Mouse (Mus musculus): ENCODE measurements around the gene Jmjd1c. TPM values are rescaled to one million over a fixed set of nuclear protein-coding genes. Genes with fewer than 3 reads are reported as not detected.

Gene Jmjd1c
- polyA plus RNA-seq, 1 experiment from 2014 or later: 40.8 TPM

DNA sequence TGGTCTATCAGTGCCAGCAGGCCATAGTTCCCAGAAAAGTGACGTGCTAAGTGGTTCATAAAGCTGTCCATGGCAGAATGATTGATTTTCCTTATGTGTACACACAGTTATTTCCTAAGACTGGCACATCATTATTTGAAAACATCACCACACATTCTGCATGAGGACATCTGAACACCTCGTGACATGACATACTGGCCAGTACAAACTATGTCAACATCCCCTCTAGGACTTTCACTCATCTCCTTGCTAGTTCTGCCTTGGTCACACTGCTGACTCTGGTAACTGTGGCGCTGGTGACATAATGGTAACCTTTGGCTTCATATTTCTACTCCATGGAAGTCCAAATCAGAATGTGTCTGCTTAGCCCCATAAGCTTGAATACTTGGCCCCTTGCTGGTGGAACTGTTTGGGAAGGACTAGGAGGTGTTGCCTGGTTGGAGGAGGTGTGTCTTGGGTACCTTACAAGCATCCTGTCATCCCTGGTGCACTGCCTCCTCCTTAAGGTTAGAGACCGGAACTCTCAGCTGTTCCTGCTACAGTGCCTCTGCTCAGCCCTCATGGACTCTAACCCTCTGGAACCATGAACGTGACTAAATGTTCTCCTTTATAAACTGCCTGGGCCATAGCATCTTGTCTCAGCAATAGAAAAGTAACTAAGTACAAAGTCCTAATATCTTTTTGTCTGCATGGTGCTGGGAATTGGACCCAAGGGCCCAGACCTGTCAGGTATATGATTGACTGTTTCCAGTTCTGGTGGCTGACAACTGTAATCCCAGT lies 8.3 kb upstream of the Jmjd1c start:
- WGBS: 73% methylated on average over 5 of the region's 5 CpGs

GRCm38 (mm10) chr10:67090611-67091010 lies 5.3 kb upstream of the Jmjd1c start:
- no peak overlapping the region for H3K4me2 ChIP-seq (ENCODE audit: low read length)
- no peaks in the 10 kb centered on the region for H3K36me3 ChIP-seq (ENCODE audit: insufficient read depth, low read length)
- DNase-seq (ENCODE audit: low spot score) (no peak), ATAC-seq (replicated peaks; ENCODE audit: low FRiP score, low read depth) (no peak)
- H3K4me1 ChIP-seq (replicated peaks; ENCODE audit: insufficient read depth, low read length): no peaks in the 10 kb centered on the region
- 90% methylated on average over 4 of the region's 4 CpGs for WGBS
- TF ChIP-seq CTCF (IDR thresholded peaks at IDR 0.05; ENCODE audit: low read depth): no peak
- H3K9ac ChIP-seq (ENCODE audit: low read depth, low read length): no peak overlapping the region
- H3K4me3 ChIP-seq (replicated peaks; ENCODE audit: low read depth, low read length): no peak overlapping the region
- H3K27me3 ChIP-seq (ENCODE audit: insufficient read depth, low read length): no peaks in the 10 kb centered on the region
- no peaks in the 10 kb centered on the region for H3K9me3 ChIP-seq (replicated peaks; ENCODE audit: low read length)
- no peak overlapping the region for H3K27ac ChIP-seq

More for the DNA sequence above, 8.3 kb upstream of the Jmjd1c start:
- DNase-seq (ENCODE audit: low spot score): no peak
- no peak for TF ChIP-seq CTCF (IDR thresholded peaks at IDR 0.05; ENCODE audit: low read depth)
- H3K27me3 ChIP-seq (ENCODE audit: insufficient read depth, low read length): no peaks in the 10 kb centered on the region
- no peak overlapping the region for H3K4me3 ChIP-seq (replicated peaks; ENCODE audit: low read depth, low read length)
- peak; percentile 59; the same call in 1 of the 2 replicates for ATAC-seq (replicated peaks; ENCODE audit: low FRiP score, low read depth)
- H3K4me1 ChIP-seq (replicated peaks; ENCODE audit: insufficient read depth, low read length): no peaks in the 10 kb centered on the region
- H3K9me3 ChIP-seq (replicated peaks; ENCODE audit: low read length): no peaks in the 10 kb centered on the region
- H3K36me3 ChIP-seq (ENCODE audit: insufficient read depth, low read length): no peaks in the 10 kb centered on the region
- H3K9ac ChIP-seq (ENCODE audit: low read depth, low read length): no peak overlapping the region
- no peak overlapping the region for H3K27ac ChIP-seq
- H3K4me2 ChIP-seq (ENCODE audit: low read length): no peak overlapping the region

GRCm38 (mm10) chr10:67094922-67095321 lies 1.0 kb upstream of the Jmjd1c start:
- ATAC-seq (replicated peaks; ENCODE audit: low FRiP score, low read depth): no peak
- H3K9me3 ChIP-seq (replicated peaks; ENCODE audit: low read length): no peaks in the 10 kb centered on the region
- no peak overlapping the region for H3K27ac ChIP-seq
- WGBS: 80% methylated on average over 7 of the region's 7 CpGs
- no peaks in the 10 kb centered on the region for H3K36me3 ChIP-seq (ENCODE audit: insufficient read depth, low read length)
- no peak overlapping the region for H3K4me3 ChIP-seq (replicated peaks; ENCODE audit: low read depth, low read length)
- H3K4me1 ChIP-seq (replicated peaks; ENCODE audit: insufficient read depth, low read length): peaks cover 13% of the 10 kb centered on the region
- no peak for DNase-seq (ENCODE audit: low spot score)
- H3K9ac ChIP-seq (ENCODE audit: low read depth, low read length): no peak overlapping the region
- H3K27me3 ChIP-seq (ENCODE audit: insufficient read depth, low read length): no peaks in the 10 kb centered on the region
- H3K4me2 ChIP-seq (ENCODE audit: low read length): no peak overlapping the region
- TF ChIP-seq CTCF (IDR thresholded peaks at IDR 0.05; ENCODE audit: low read depth): no peak

- H3K4me2 ChIP-seq (ENCODE audit: low read length): peak within 1 kb of the TSS; percentile 80
- under 1% methylated on average over 66 of the region's 97 CpGs for WGBS
- peak within 1 kb of the TSS; percentile 100 for H3K27ac ChIP-seq
- H3K4me1 ChIP-seq (replicated peaks; ENCODE audit: insufficient read depth, low read length): peaks cover 19% of the 10 kb centered on the region
- DNase-seq (ENCODE audit: low spot score) (peak; percentile 78), ATAC-seq (replicated peaks; ENCODE audit: low FRiP score, low read depth) (peak; percentile 81)
- peak within 1 kb of the TSS; percentile 99 for H3K9ac ChIP-seq (ENCODE audit: low read depth, low read length)
- no peak for TF ChIP-seq CTCF (IDR thresholded peaks at IDR 0.05; ENCODE audit: low read depth)
- no peaks in the 10 kb centered on the region for H3K27me3 ChIP-seq (ENCODE audit: insufficient read depth, low read length)
- no peaks in the 10 kb centered on the region for H3K9me3 ChIP-seq (replicated peaks; ENCODE audit: low read length)
- peak within 1 kb of the TSS; percentile 94 for H3K4me3 ChIP-seq (replicated peaks; ENCODE audit: low read depth, low read length)
- no peaks in the 10 kb centered on the region for H3K36me3 ChIP-seq (ENCODE audit: insufficient read depth, low read length)
Measured at GRCm38 (mm10) chr10:67096621-67097436, 904 bp downstream of the Jmjd1c start, which contains the start of gene Reep3. Gene Reep3 (minus strand): TSS chr10:67096945.

GRCm38 (mm10) chr10:67097437-67098150 lies 1.7 kb downstream of the Jmjd1c start:
- H3K4me2 ChIP-seq (ENCODE audit: low read length): peak overlapping the region; percentile 80
- no peak for ATAC-seq (replicated peaks; ENCODE audit: low FRiP score, low read depth)
- H3K4me1 ChIP-seq (replicated peaks; ENCODE audit: insufficient read depth, low read length): peaks cover 25% of the 10 kb centered on the region
- DNase-seq (ENCODE audit: low spot score): peak; percentile 90
- H3K9me3 ChIP-seq (replicated peaks; ENCODE audit: low read length): no peaks in the 10 kb centered on the region
- H3K4me3 ChIP-seq (replicated peaks; ENCODE audit: low read depth, low read length): peak overlapping the region; percentile 94
- 0 out of 2 replicates have a peak, but pooled peaks have one; percentile 20 for TF ChIP-seq CTCF (IDR thresholded peaks at IDR 0.05; ENCODE audit: low read depth)
- no peaks in the 10 kb centered on the region for H3K27me3 ChIP-seq (ENCODE audit: insufficient read depth, low read length)
- H3K36me3 ChIP-seq (ENCODE audit: insufficient read depth, low read length): no peaks in the 10 kb centered on the region
- WGBS: 2% methylated on average over 15 of the region's 15 CpGs
- peak overlapping the region; percentile 99 for H3K9ac ChIP-seq (ENCODE audit: low read depth, low read length)
- peak overlapping the region; percentile 100 for H3K27ac ChIP-seq
